Mouse (Mus musculus) c-Kit-negative CD71-positive TER-119-positive erythroid progenitor cells, embryonic 14.5 days (primary cell): ENCODE measurements around the gene Gm38394.

Experiments
- DNase-seq: peaks from one replicate; pipeline ENCODE4 v3.0.0-alpha.2; 2013; ENCODE audit warnings: low read depth, low spot score

Gm38394 gene

GRCm38 (mm10) chr1:133585995-133586537, 75.1 kb downstream of the Gm38394 start:
- DNase-seq, result no peak

- no peak for DNase-seq
Observed at GRCm38 (mm10) chr1:133571293-133571692, 89.8 kb downstream of the Gm38394 start.
